9 mouse cellular contexts compared by ENCODE assay signal in genomic region chr10:128336597-128336996, GRCm38 (mm10). TPM values are rescaled to one million over a fixed set of nuclear protein-coding genes. Genes with fewer than 3 reads are reported as not detected.
A peak's percentile ranks its signal among the peaks of the same experiment; 100 is the strongest.
DNase-seq lines count a peak whose midpoint lies in the region; ATAC-seq and TF ChIP-seq lines count a peak whose summit lies in the region.
"Had no signal": no experiment of that assay in that cellular context is flagged by ENCODE, and none has a peak within 500 bp of the region (broad histone marks: within the 10 kb centered on the region; RNA-seq: fewer than 3 reads in every experiment).

No protein-coding gene starts in this region.

- peak overlapping the region; percentile 63; the same call in 1 of the 2 replicates for H3K4me3 ChIP-seq in liver, adult 2 months (ENCODE audit: insufficient read depth, low read depth, low read length)
- H3K4me3 ChIP-seq in embryonic facial prominence, embryonic 14.5 days (ENCODE audit: low read depth, low read length): peak overlapping the region; percentile 68; the same call in 1 of the 2 replicates
- 0 out of 2 replicates have a peak overlapping the region, but pooled peaks have one; percentile 77 for H3K4me3 ChIP-seq in limb, embryonic 11.5 days (ENCODE audit: low read depth, low read length)
- H3K4me3 ChIP-seq in neural tube, embryonic 15.5 days (replicated peaks): peak overlapping the region; percentile 98; the same call in 1 of the 2 replicates

- peaks cover 23% of the 10 kb centered on the region; the same call in 1 of the 2 replicates for H3K79me2 ChIP-seq in liver, adult 2 months (ENCODE audit: control insufficient read depth, insufficient read depth, low read length)

- ATAC-seq in embryonic facial prominence, embryonic 14.5 days (ENCODE audit: low read depth): no peak
- ATAC-seq in limb, embryonic 11.5 days (ENCODE audit: insufficient number of reproducible peaks, low FRiP score, low TSS enrichment, low read depth): no peak
- ATAC-seq in neural tube, embryonic 15.5 days (ENCODE audit: low FRiP score): no peak
- ATAC-seq in frontal cortex, adult (ENCODE audit: low TSS enrichment): no peak

- H3K27ac ChIP-seq in liver, adult 2 months (replicated peaks; ENCODE audit: insufficient read depth, low read depth, low read length): peak overlapping the region; percentile 98
- peak overlapping the region; percentile 82 for H3K27ac ChIP-seq in embryonic facial prominence, embryonic 14.5 days (replicated peaks; ENCODE audit: low read depth, low read length)
- H3K27ac ChIP-seq in limb, embryonic 11.5 days (replicated peaks; ENCODE audit: low read depth, low read length): no peak overlapping the region
- H3K27ac ChIP-seq in neural tube, embryonic 15.5 days (replicated peaks): no peak overlapping the region; the same call in 1 of the 2 replicates

- no peak for TF ChIP-seq CTCF in liver, adult 2 months (IDR thresholded peaks at IDR 0.05; ENCODE audit: low read depth, low read length)

- H3K9me3 ChIP-seq in embryonic facial prominence, embryonic 14.5 days (ENCODE audit: control insufficient read depth, low read length): no peaks in the 10 kb centered on the region
- H3K9me3 ChIP-seq in limb, embryonic 11.5 days (ENCODE audit: control insufficient read depth, low read length): no peaks in the 10 kb centered on the region
- H3K9me3 ChIP-seq in neural tube, embryonic 15.5 days (replicated peaks): no peaks in the 10 kb centered on the region

- peak; percentile 97 for DNase-seq in liver, adult 2 months (ENCODE audit: extremely low read depth, low read depth, low spot score)
- DNase-seq in liver: no peak
- DNase-seq in embryonic facial prominence, embryonic 14.5 days (ENCODE audit: low spot score): no peak
- DNase-seq in limb, embryonic 11.5 days (ENCODE audit: low spot score): no peak
- no peak for DNase-seq in MN1 (ENCODE audit: low spot score)
- no peak for DNase-seq in ovary, postnatal 14 days (ENCODE audit: low spot score)
- DNase-seq: gastrocnemius, postnatal 25 days had no signal

- H3K9ac ChIP-seq in liver, adult 2 months (ENCODE audit: low read depth, low read length): peak overlapping the region; percentile 84
- no peak overlapping the region for H3K9ac ChIP-seq in embryonic facial prominence, embryonic 14.5 days (ENCODE audit: low read depth, low read length)
- H3K9ac ChIP-seq in limb, embryonic 11.5 days (ENCODE audit: low read length): no peak overlapping the region
- H3K9ac ChIP-seq in neural tube, embryonic 15.5 days (replicated peaks): peak overlapping the region; percentile 52; the same call in 1 of the 2 replicates

- no peaks in the 10 kb centered on the region for H3K27me3 ChIP-seq in liver, adult 2 months (ENCODE audit: control insufficient read depth, insufficient read depth, low read length)
- no peaks in the 10 kb centered on the region for H3K27me3 ChIP-seq in embryonic facial prominence, embryonic 14.5 days (replicated peaks; ENCODE audit: control insufficient read depth, insufficient read depth, low read length)
- no peaks in the 10 kb centered on the region for H3K27me3 ChIP-seq in limb, embryonic 11.5 days (ENCODE audit: control insufficient read depth, insufficient read depth, low read length)
- no peaks in the 10 kb centered on the region for H3K27me3 ChIP-seq in neural tube, embryonic 15.5 days (replicated peaks)

- no peaks in the 10 kb centered on the region for H3K36me3 ChIP-seq in liver, adult 2 months (ENCODE audit: control insufficient read depth, insufficient read depth, low read length)
- H3K36me3 ChIP-seq in embryonic facial prominence, embryonic 14.5 days (ENCODE audit: control insufficient read depth, insufficient read depth, low read length): no peaks in the 10 kb centered on the region
- H3K36me3 ChIP-seq in limb, embryonic 11.5 days (ENCODE audit: control insufficient read depth, insufficient read depth, low read length): no peaks in the 10 kb centered on the region
- 0 out of 2 replicates have a peak, but pooled peaks cover 2% of the 10 kb centered on the region for H3K36me3 ChIP-seq in neural tube, embryonic 15.5 days

- H3K4me1 ChIP-seq in liver, adult 2 months (ENCODE audit: control insufficient read depth, insufficient read depth, low read length): peaks cover 23% of the 10 kb centered on the region
- 0 out of 2 replicates have a peak, but pooled peaks cover 10% of the 10 kb centered on the region for H3K4me1 ChIP-seq in embryonic facial prominence, embryonic 14.5 days (ENCODE audit: control insufficient read depth, insufficient read depth, low read length)
- peaks cover 9% of the 10 kb centered on the region for H3K4me1 ChIP-seq in limb, embryonic 11.5 days (ENCODE audit: control insufficient read depth, insufficient read depth, low read length)
- peaks cover 30% of the 10 kb centered on the region for H3K4me1 ChIP-seq in neural tube, embryonic 15.5 days

- WGBS in liver, adult 2 months: 13% methylated on average over 3 of the region's 3 CpGs
- 88% methylated on average over 3 of the region's 3 CpGs for WGBS in embryonic facial prominence, embryonic 14.5 days
- 86% methylated on average over 3 of the region's 3 CpGs for WGBS in limb, embryonic 11.5 days
- WGBS in neural tube, embryonic 15.5 days: 87% methylated on average over 3 of the region's 3 CpGs

- H3K4me2 ChIP-seq in embryonic facial prominence, embryonic 14.5 days (ENCODE audit: low read depth, low read length): peak overlapping the region; percentile 68
- H3K4me2 ChIP-seq in limb, embryonic 11.5 days (ENCODE audit: low read depth, severe bottlenecking): peak overlapping the region; percentile 60; the same call in 1 of the 2 replicates
- H3K4me2 ChIP-seq in neural tube, embryonic 15.5 days: peak overlapping the region; percentile 73

- no peak for TF ChIP-seq POLR2A in liver, adult 2 months (IDR thresholded peaks at IDR 0.05; ENCODE audit: extremely low read depth, insufficient read depth, low read length)

RNA-seq across cellular contexts. Expression of gene Cs, which starts 0.9 kb away (rescaled TPM):
- 57.1 and 60.1 TPM in 2 replicates for total RNA-seq in liver, adult 2 months (2014; rRNA removed)
- 99.6 and 115 TPM in 2 replicates for polyA plus RNA-seq in liver, adult 2 months (2012; rRNA removed)
- polyA plus RNA-seq in embryonic facial prominence, embryonic 14.5 days (2014; fragmentation: Nextera tagmentation; extraction: Ambion mirVana): 199 and 201 TPM in 2 replicates
- 231 and 232 TPM in 2 replicates for polyA plus RNA-seq in limb, embryonic 11.5 days (2014; fragmentation: Nextera tagmentation; extraction: Ambion mirVana)
- polyA plus RNA-seq in neural tube, embryonic 15.5 days (2015; fragmentation: Nextera tagmentation; extraction: Ambion mirVana): 268 and 273 TPM in 2 replicates

RNA-seq across cellular contexts. Expression of gene Cnpy2, which starts 14.3 kb away (rescaled TPM):
- total RNA-seq in liver, adult 2 months (2014; rRNA removed): 89.5 and 107 TPM in 2 replicates
- polyA plus RNA-seq in liver, adult 2 months (2012; rRNA removed): 69.0 and 72.0 TPM in 2 replicates
- polyA plus RNA-seq in embryonic facial prominence, embryonic 14.5 days (2014; fragmentation: Nextera tagmentation; extraction: Ambion mirVana): 350 and 364 TPM in 2 replicates
- 343 and 351 TPM in 2 replicates for polyA plus RNA-seq in limb, embryonic 11.5 days (2014; fragmentation: Nextera tagmentation; extraction: Ambion mirVana)
- polyA plus RNA-seq in neural tube, embryonic 15.5 days (2015; fragmentation: Nextera tagmentation; extraction: Ambion mirVana): 201 and 221 TPM in 2 replicates

RNA-seq across cellular contexts. Expression of gene Coq10a, which starts 32.2 kb away (rescaled TPM):
- total RNA-seq in liver, adult 2 months (2014; rRNA removed): 19.9 and 20.7 TPM in 2 replicates
- polyA plus RNA-seq in liver, adult 2 months (2012; rRNA removed): 57.9 and 65.7 TPM in 2 replicates
- 15.6 and 16.8 TPM in 2 replicates for polyA plus RNA-seq in embryonic facial prominence, embryonic 14.5 days (2014; fragmentation: Nextera tagmentation; extraction: Ambion mirVana)
- polyA plus RNA-seq in limb, embryonic 11.5 days (2014; fragmentation: Nextera tagmentation; extraction: Ambion mirVana): 8.5 and 11.0 TPM in 2 replicates
- polyA plus RNA-seq in neural tube, embryonic 15.5 days (2015; fragmentation: Nextera tagmentation; extraction: Ambion mirVana): 34.6 and 40.8 TPM in 2 replicates

RNA-seq across cellular contexts. Expression of gene Pan2, which starts 33.5 kb away (rescaled TPM):
- total RNA-seq in liver, adult 2 months (2014; rRNA removed): 9.1 and 11.8 TPM in 2 replicates
- polyA plus RNA-seq in liver, adult 2 months (2012; rRNA removed): 12.7 and 20.3 TPM in 2 replicates
- polyA plus RNA-seq in embryonic facial prominence, embryonic 14.5 days (2014; fragmentation: Nextera tagmentation; extraction: Ambion mirVana): 23.6 and 23.8 TPM in 2 replicates
- polyA plus RNA-seq in limb, embryonic 11.5 days (2014; fragmentation: Nextera tagmentation; extraction: Ambion mirVana): 37.5 and 38.7 TPM in 2 replicates
- polyA plus RNA-seq in neural tube, embryonic 15.5 days (2015; fragmentation: Nextera tagmentation; extraction: Ambion mirVana): 17.4 and 20.7 TPM in 2 replicates

RNA-seq across cellular contexts. Expression of gene Il23a, which starts 38.0 kb away (rescaled TPM):
- not detected in 2 replicates for total RNA-seq in liver, adult 2 months (2014; rRNA removed)
- not detected in 2 replicates for polyA plus RNA-seq in liver, adult 2 months (2012; rRNA removed)
- polyA plus RNA-seq in embryonic facial prominence, embryonic 14.5 days (2014; fragmentation: Nextera tagmentation; extraction: Ambion mirVana): 0.20 and 0.29 TPM in 2 replicates
- polyA plus RNA-seq in limb, embryonic 11.5 days (2014; fragmentation: Nextera tagmentation; extraction: Ambion mirVana): not detected in 2 replicates
- polyA plus RNA-seq in neural tube, embryonic 15.5 days (2015; fragmentation: Nextera tagmentation; extraction: Ambion mirVana): 0.32 and 0.37 TPM in 2 replicates
- total RNA-seq: gastrocnemius, postnatal 25 days had no signal

Comparison
In these comparisons a context has a peak if more than half of its experiments do, and no peak if none do; other contexts are left out.
1. H3K27ac ChIP-seq: peak in liver, adult 2 months (single experiment) and embryonic facial prominence, embryonic 14.5 days (single experiment); none in limb, embryonic 11.5 days (single experiment) and neural tube, embryonic 15.5 days (single experiment).
2. H3K9ac ChIP-seq: peak in liver, adult 2 months (single experiment) and neural tube, embryonic 15.5 days (single experiment); none in embryonic facial prominence, embryonic 14.5 days (single experiment) and limb, embryonic 11.5 days (single experiment).
3. Peak in every context shown above with its lines, with median percentiles within 50 percentile points of each other: H3K4me3 ChIP-seq and H3K4me2 ChIP-seq.